Mouse (Mus musculus): Measurements from ENCODE around the gene Naa25. TPM values are rescaled to one million over a fixed set of nuclear protein-coding genes. Genes with fewer than 3 reads are reported as not detected.
A peak's percentile ranks its signal among the peaks of the same experiment; 100 is the strongest.

The Naa25 gene
- polyA plus RNA-seq, 1 experiment = 8.1 TPM

DNA sequence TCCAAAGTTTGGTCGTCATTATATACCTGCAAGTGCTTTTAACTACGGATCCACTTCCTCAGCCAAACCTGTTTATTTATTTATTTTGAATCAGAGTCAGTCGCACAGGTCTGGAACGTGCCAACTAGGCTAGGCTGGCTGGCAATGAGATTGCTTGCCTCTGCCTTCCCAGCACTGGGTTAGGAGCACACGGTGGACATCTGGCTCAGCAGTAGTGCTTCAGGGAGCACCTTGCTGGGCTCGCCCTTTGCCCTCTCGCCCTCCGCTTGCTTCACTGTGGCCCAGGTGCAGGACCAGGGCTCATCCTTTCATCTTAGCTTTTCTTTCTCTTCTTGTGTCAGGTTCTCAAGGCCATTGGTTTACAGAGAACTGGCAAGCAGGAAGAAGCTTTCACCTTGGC lies 10.1 kb downstream of the Naa25 start:
- TF ChIP-seq CTCF (conservative IDR thresholded peaks at IDR 0.05; ENCODE audit: insufficient read depth, insufficient read length, low read depth, low read length) (no peak), POLR2A (IDR thresholded peaks at IDR 0.05; ENCODE audit: low read depth, low read length) (no peak)
- DNase-seq = peak; percentile 83

DNA sequence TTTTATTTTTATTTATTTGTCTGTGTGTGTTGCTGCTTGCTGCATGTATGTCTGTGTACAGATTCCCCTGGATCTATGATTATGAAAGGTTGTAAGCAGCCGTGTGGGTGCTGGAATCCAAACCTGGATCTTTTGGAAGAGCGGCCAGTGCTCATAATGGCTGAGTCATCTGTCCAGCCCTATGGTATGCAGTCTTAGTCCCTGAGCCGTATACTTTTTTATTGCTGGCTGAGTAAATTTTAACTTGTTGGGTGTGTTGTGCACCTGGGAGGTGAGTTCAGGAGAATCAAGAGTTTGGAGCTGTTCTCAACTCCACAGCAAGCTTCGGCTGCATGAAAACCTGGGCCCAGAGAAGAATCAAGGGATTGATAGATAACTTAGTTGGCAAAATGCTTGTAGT lies 13.2 kb downstream of the Naa25 start:
- Histone ChIP-seq H3K27ac (ENCODE audit: insufficient read depth, low read depth, low read length) (no peak overlapping the region), H3K4me3 (ENCODE audit: insufficient read depth, low read depth, low read length) (no peak overlapping the region), H3K27me3 (replicated peaks; ENCODE audit: control insufficient read depth, insufficient read depth, low read length) (no peaks in the 10 kb centered on the region), H3K36me3 (ENCODE audit: control insufficient read depth, insufficient read depth, low read length) (peaks cover 2% of the 10 kb centered on the region; the same call in 1 of the 2 replicates), H3K4me1 (ENCODE audit: control insufficient read depth, insufficient read depth, low read length) (peaks cover 16% of the 10 kb centered on the region)
- TF ChIP-seq CTCF (conservative IDR thresholded peaks at IDR 0.05; ENCODE audit: insufficient read depth, insufficient read length, low read depth, low read length) (no peak), POLR2A (IDR thresholded peaks at IDR 0.05; ENCODE audit: low read depth, low read length) (no peak)
- no peak for DNase-seq
- 45% methylated on average over 4 of the region's 4 CpGs for WGBS

More for the DNA sequence above, 10.1 kb downstream of the Naa25 start:
- Histone ChIP-seq H3K27me3 (replicated peaks; ENCODE audit: control insufficient read depth, insufficient read depth, low read length) (no peaks in the 10 kb centered on the region), H3K36me3 (ENCODE audit: control insufficient read depth, insufficient read depth, low read length) (peaks cover 2% of the 10 kb centered on the region; the same call in 1 of the 2 replicates), H3K4me1 (ENCODE audit: control insufficient read depth, insufficient read depth, low read length) (peaks cover 18% of the 10 kb centered on the region), H3K27ac (ENCODE audit: insufficient read depth, low read depth, low read length) (no peak overlapping the region), H3K4me3 (ENCODE audit: insufficient read depth, low read depth, low read length) (no peak overlapping the region)
- 48% methylated on average over 8 of the region's 8 CpGs for WGBS

DNA sequence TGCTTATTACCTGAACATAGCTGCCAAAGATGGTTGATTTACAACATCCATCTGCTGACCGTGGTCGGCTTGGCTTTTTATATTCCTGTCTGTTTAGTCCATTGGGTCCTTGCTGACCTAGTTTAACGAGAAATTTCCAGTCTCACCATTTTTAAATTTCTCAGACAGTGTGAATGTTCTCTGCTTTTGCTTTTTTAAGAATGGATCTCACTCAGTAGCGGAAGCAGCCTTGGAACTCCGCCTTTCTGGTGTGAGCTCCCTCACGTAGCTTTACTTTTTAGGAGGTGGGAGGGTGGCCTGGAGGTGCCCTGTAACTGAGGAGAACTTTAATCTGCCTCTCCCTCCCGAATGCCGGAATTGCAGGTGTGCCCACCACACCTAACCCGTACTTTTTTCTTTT lies 23.0 kb downstream of the Naa25 start:
- TF ChIP-seq POLR2A (IDR thresholded peaks at IDR 0.05; ENCODE audit: low read depth, low read length) = no peak
- TF ChIP-seq CTCF (conservative IDR thresholded peaks at IDR 0.05; ENCODE audit: insufficient read depth, insufficient read length, low read depth, low read length) = no peak

DNA sequence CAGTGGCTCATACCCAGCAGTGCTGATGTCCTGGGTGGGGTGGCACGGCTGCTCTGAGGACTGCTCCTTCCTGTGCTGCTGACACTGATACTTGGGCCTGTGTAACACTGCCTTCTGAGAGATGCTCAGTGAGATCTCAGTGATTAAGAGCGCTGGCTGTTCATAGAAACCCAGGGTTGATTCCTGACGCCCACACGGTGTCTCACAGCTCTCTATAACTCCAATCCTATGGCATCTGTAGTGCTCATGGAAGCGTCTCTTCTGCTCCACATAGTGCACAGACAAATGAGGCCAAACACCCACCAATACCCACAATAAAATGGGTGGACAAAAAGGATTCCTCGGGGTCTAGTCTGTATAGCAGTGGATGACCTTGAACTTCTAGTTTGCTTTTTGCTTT lies 25.1 kb downstream of the Naa25 start:
- 94% methylated on average over 6 of the region's 6 CpGs for WGBS

More for the DNA sequence above, 23.0 kb downstream of the Naa25 start:
- peaks cover 6% of the 10 kb centered on the region for H3K36me3 ChIP-seq (ENCODE audit: control insufficient read depth, insufficient read depth, low read length)
- DNase-seq = no peak
- no peaks in the 10 kb centered on the region; the same call in 1 of the 2 replicates for H3K4me1 ChIP-seq (ENCODE audit: control insufficient read depth, insufficient read depth, low read length)
- no peak overlapping the region for H3K27ac ChIP-seq (ENCODE audit: insufficient read depth, low read depth, low read length)
- no peaks in the 10 kb centered on the region for H3K27me3 ChIP-seq (replicated peaks; ENCODE audit: control insufficient read depth, insufficient read depth, low read length)
- H3K4me3 ChIP-seq (ENCODE audit: insufficient read depth, low read depth, low read length) = no peak overlapping the region
- 87% methylated on average over 9 of the region's 9 CpGs for WGBS

DNA sequence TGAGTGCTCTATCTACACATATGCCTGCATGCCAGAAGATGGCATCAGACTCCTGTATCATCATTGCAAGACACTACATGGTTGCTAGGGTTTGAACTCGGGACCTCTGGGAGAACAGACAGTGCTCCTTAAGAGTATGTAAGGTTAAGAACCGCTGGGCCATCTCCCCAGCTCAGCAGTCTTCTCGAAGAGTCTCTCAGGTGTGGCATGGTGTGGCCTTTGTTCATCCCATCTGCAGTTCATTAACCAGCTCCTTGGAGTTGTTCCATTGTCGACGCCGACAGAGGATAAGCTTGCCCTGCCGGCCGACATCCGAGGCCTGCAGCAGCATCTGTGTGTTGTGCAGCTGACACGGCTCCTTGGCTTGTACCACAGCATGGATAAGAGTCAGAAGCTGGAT lies 25.6 kb downstream of the Naa25 start:
- DNase-seq = peak; percentile 94
- no peak overlapping the region for H3K27ac ChIP-seq (ENCODE audit: insufficient read depth, low read depth, low read length)
- H3K4me1 ChIP-seq (ENCODE audit: control insufficient read depth, insufficient read depth, low read length) = no peaks in the 10 kb centered on the region; the same call in 1 of the 2 replicates
- no peaks in the 10 kb centered on the region for H3K27me3 ChIP-seq (replicated peaks; ENCODE audit: control insufficient read depth, insufficient read depth, low read length)
- no peak overlapping the region for H3K4me3 ChIP-seq (ENCODE audit: insufficient read depth, low read depth, low read length)
- H3K36me3 ChIP-seq (ENCODE audit: control insufficient read depth, insufficient read depth, low read length) = peaks cover 2% of the 10 kb centered on the region
- 64% methylated on average over 10 of the region's 10 CpGs for WGBS
- TF ChIP-seq CTCF (conservative IDR thresholded peaks at IDR 0.05; ENCODE audit: insufficient read depth, insufficient read length, low read depth, low read length) (no peak), POLR2A (IDR thresholded peaks at IDR 0.05; ENCODE audit: low read depth, low read length) (no peak)

More for the DNA sequence above, 25.1 kb downstream of the Naa25 start:
- TF ChIP-seq POLR2A (IDR thresholded peaks at IDR 0.05; ENCODE audit: low read depth, low read length) = no peak
- no peak for TF ChIP-seq CTCF (conservative IDR thresholded peaks at IDR 0.05; ENCODE audit: insufficient read depth, insufficient read length, low read depth, low read length)
- H3K27me3 ChIP-seq (replicated peaks; ENCODE audit: control insufficient read depth, insufficient read depth, low read length) = no peaks in the 10 kb centered on the region
- DNase-seq = no peak
- H3K4me1 ChIP-seq (ENCODE audit: control insufficient read depth, insufficient read depth, low read length) = no peaks in the 10 kb centered on the region; the same call in 1 of the 2 replicates
- H3K36me3 ChIP-seq (ENCODE audit: control insufficient read depth, insufficient read depth, low read length) = peaks cover 2% of the 10 kb centered on the region; the same call in 1 of the 2 replicates
- no peak overlapping the region for H3K27ac ChIP-seq (ENCODE audit: insufficient read depth, low read depth, low read length)
- H3K4me3 ChIP-seq (ENCODE audit: insufficient read depth, low read depth, low read length) = no peak overlapping the region

DNA sequence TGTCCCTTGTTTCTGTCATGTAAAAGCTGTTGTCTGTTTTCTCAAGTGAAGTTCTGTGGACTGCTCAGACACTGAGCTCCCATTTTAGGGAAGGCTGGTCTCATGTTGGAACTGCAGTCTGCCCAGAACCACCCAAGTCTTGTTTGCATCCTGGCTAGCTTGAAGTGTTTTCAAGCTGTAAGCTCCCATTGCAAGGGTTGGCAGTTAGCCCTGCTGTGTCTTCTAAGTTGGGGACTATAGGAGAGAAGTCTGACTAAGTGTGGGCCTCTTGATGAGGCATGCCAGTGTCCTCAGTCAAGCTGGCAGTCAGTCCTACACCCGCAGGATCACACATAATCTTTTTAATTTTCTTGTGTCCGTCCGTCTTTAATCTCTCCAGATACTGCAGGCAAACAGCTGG lies 31.2 kb downstream of the Naa25 start:
- WGBS = 94% methylated on average over 3 of the region's 3 CpGs
- H3K4me1 ChIP-seq (ENCODE audit: control insufficient read depth, insufficient read depth, low read length) = no peaks in the 10 kb centered on the region
- H3K27ac ChIP-seq (ENCODE audit: insufficient read depth, low read depth, low read length) = no peak overlapping the region
- H3K27me3 ChIP-seq (replicated peaks; ENCODE audit: control insufficient read depth, insufficient read depth, low read length) = no peaks in the 10 kb centered on the region
- H3K4me3 ChIP-seq (ENCODE audit: insufficient read depth, low read depth, low read length) = no peak overlapping the region
- peaks cover 2% of the 10 kb centered on the region for H3K36me3 ChIP-seq (ENCODE audit: control insufficient read depth, insufficient read depth, low read length)
- TF ChIP-seq POLR2A (IDR thresholded peaks at IDR 0.05; ENCODE audit: low read depth, low read length) (no peak), CTCF (conservative IDR thresholded peaks at IDR 0.05; ENCODE audit: insufficient read depth, insufficient read length, low read depth, low read length) (no peak)
- no peak for DNase-seq

DNA sequence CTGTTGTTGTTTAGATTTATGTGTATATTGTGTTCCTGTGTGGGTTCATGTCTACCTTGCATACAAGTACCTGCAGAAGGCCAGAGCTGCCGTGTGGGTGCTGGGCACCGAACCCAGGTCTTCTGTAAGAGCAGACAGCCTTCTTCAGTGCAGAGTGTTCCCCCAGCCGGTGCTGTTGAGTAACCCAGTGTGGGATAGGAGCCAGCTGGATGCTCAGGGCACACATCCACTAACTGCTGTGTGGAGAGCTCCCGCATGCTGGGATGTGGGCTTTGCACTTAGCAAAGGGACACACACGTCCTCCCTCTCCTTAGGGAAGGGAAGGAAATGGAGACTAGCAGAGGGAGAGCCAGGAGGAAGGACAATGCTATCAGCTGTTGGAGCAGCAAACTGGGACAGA lies 40.4 kb downstream of the Naa25 start:
- DNase-seq = no peak
- no peak overlapping the region for H3K4me3 ChIP-seq (ENCODE audit: insufficient read depth, low read depth, low read length)
- WGBS = 75% methylated on average over 5 of the region's 5 CpGs
- H3K27ac ChIP-seq (ENCODE audit: insufficient read depth, low read depth, low read length) = no peak overlapping the region
- H3K4me1 ChIP-seq (ENCODE audit: control insufficient read depth, insufficient read depth, low read length) = no peaks in the 10 kb centered on the region
- no peak for TF ChIP-seq CTCF (conservative IDR thresholded peaks at IDR 0.05; ENCODE audit: insufficient read depth, insufficient read length, low read depth, low read length)
- TF ChIP-seq POLR2A (IDR thresholded peaks at IDR 0.05; ENCODE audit: low read depth, low read length) = no peak
- peaks cover 2% of the 10 kb centered on the region; the same call in 1 of the 2 replicates for H3K36me3 ChIP-seq (ENCODE audit: control insufficient read depth, insufficient read depth, low read length)
- no peaks in the 10 kb centered on the region for H3K27me3 ChIP-seq (replicated peaks; ENCODE audit: control insufficient read depth, insufficient read depth, low read length)

Data from kidney, adult 2 months (tissue).